Mouse (Mus musculus): Measurements from ENCODE around the gene Tmem165.

Tmem165 gene

GRCm38 (mm10) chr5:76183750-76184261 is at the start of gene Tmem165:
Gene Tmem165, plus strand, starts transcription at chr5:76183880.
- DNase-seq (ENCODE audit: inconsistent ontology term) = peak; percentile 96

DNA sequence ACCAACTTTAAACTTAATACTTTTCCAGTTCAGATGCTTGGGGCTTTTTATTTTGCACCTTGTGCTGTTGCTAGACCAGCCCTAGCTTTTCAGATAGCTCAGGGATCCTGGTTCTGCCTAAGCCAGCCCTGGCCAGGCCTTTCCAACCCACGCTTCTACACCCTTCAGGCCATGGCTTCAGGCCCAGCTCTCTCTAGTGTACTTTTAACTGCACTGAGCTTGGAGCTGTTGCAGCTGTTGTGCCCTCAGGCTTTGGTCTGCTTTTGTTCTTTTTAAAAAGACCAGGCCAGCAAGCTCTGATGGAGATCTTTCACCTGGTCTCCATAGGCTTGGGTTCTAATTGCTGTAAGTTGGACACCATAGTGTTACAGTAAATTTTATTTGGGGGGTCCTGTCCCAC is 48.0 kb upstream of the Tmem165 start:
- DNase-seq (ENCODE audit: inconsistent ontology term) = no peak

DNA sequence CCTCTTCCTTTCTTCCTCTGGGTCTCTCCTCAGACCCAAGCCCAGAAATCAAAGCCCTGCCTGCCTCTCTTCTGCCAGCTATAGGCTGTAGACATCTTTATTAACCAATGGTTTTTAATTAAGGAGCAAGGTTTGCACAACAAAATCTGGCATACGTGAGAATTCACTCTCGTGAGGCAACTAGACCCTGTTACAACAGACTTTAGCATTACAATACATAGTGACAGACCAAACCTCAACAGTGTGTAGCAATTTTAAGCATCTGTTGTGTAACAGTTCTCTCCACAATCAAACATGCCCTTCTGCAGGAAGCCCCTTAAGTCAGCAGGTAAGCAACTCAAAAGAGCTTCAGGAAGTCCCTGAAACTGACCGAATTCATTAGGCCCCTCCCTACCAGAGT is 47.4 kb upstream of the Tmem165 start:
- no peak for DNase-seq (ENCODE audit: inconsistent ontology term)

GRCm38 (mm10) chr5:76137586-76137985 is 46.1 kb upstream of the Tmem165 start:
- no peak for DNase-seq (ENCODE audit: inconsistent ontology term)

DNA sequence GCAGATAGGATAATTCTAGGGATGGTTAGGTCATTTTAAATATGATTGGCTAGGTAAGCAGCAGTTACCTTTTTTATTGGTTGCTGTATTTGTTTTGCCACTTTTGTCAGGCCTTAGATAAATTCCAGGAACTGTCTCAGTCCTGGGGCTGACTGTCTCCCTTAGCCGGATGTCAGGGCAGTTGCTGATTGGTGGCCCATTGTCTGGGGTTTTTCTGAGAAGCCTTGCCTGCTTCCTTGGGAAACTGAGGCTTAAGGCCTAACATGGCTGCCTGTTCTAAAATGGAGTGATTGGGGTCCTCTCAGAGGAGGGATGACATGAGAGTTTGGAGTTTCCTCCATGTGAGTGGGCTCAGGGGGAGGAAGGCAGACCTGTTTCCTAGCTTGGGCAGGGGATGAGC is 45.6 kb upstream of the Tmem165 start:
- no peak for DNase-seq (ENCODE audit: inconsistent ontology term)

GRCm38 (mm10) chr5:76138512-76138911 is 45.2 kb upstream of the Tmem165 start:
- DNase-seq (ENCODE audit: inconsistent ontology term) = no peak

DNA sequence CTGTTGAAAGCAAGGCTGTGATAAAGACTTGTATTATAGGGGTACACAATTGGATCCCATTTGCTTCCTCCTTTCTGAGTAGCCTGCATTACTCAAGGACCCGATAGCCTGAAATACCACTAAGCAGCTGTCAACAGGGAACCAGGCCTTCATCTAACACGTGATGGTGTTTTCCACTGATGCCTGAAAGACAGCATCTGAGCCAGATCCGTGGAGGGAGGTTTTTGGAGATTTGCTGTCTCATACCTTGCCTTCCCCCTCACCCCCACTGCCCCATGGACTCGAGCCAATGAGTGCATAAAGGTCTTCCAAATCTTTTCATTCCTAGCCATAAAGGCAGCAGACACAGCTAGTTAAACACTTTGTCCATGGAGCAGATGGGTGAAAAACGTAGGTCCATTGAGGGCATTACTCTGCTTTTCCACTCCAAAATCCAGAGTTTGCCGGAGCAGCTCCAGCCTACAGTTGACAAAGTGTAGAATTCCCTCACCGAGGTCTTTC is 44.5 kb upstream of the Tmem165 start:
- DNase-seq (ENCODE audit: inconsistent ontology term) = peak; percentile 25

GRCm38 (mm10) chr5:76139808-76140729 is 43.6 kb upstream of the Tmem165 start, which contains the start of gene Srd5a3:
Gene Srd5a3, plus strand, starts transcription at chr5:76140271.
- DNase-seq (ENCODE audit: inconsistent ontology term) = peak; percentile 97

DNA sequence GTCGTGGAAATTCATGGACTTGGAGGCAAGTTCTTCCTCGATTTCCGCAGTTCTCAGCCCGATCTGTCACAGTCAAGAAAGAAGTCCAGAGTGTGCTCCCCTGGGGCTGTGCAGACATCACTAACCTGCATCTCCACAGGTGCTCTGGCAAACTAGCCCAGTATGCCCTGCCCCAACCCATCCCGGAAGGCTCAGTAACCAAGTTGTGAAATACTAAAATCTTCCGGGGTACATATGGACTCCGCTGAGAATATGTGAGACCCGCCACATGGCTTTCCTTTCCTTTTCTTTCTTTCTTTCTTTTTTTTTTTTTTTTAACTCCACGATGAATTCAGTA is 43.0 kb upstream of the Tmem165 start:
- DNase-seq (ENCODE audit: inconsistent ontology term) = no peak

GRCm38 (mm10) chr5:76143356-76143755 is 40.3 kb upstream of the Tmem165 start:
- no peak for DNase-seq (ENCODE audit: inconsistent ontology term)

- DNase-seq (ENCODE audit: inconsistent ontology term) = no peak
Measured at GRCm38 (mm10) chr5:76146401-76146800, 37.3 kb upstream of the Tmem165 start.

GRCm38 (mm10) chr5:76149436-76149835 is 34.2 kb upstream of the Tmem165 start:
- no peak for DNase-seq (ENCODE audit: inconsistent ontology term)

DNA sequence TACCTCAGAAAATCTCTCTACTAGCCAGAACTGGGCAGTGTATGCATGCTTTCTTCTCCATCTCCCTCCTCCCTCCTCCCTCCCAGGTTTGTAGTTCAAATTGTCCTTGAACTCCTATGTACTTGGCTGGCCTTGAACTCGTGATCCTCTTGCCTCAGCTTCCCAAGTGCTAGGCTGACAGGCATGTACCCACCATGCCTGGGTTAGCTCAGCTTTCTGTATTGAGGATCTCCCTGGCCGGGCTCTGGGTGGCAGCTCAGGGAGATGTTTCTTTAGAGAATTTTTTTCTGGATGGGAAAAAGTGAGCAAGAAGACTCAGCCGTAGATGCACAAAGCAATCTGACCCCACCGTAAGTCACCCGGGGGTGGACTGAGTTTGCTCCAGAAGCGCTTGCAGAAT is 30.7 kb upstream of the Tmem165 start:
- no peak for DNase-seq (ENCODE audit: inconsistent ontology term)

DNA sequence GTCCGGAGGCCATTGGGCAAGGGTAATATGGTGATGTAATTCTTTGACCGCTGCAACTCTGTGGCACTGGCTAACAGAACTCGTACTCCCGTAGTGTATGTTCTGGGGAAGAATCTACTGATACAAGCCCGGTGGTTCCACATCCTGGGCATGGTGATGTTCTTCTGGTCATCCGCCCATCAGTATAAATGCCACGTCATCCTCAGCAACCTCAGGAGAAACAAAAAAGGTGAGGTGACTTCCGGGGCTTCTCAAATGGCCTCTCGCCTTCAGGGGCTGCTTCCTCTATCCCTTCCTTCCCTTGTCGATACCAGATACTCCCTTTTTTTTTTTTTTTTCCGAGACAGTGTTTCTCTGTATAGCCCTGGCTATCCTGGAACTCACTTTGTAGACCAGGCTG is 30.2 kb upstream of the Tmem165 start:
- DNase-seq (ENCODE audit: inconsistent ontology term) = no peak

GRCm38 (mm10) chr5:76154434-76155165 is 29.1 kb upstream of the Tmem165 start:
- DNase-seq (ENCODE audit: inconsistent ontology term) = no peak

DNA sequence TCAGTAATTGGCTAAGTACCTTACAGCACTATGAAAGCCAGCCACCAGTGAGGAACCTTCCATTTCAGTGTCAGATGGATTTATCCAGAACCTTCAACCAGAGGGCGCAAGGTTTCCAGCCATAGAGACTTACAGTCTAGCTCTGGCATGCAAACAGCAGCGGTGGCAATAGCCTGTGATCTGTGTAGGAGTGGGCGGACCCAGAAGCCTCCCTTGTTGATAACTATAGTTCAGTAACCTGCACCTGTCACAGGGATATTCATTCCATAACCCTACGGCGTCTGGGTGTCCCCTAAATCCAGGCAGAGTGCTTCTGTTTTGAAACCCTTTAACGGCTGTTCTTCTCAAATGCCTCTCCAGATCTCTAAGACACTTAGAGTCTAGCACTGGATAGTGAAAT is 24.1 kb upstream of the Tmem165 start:
- no peak for DNase-seq (ENCODE audit: inconsistent ontology term)

DNA sequence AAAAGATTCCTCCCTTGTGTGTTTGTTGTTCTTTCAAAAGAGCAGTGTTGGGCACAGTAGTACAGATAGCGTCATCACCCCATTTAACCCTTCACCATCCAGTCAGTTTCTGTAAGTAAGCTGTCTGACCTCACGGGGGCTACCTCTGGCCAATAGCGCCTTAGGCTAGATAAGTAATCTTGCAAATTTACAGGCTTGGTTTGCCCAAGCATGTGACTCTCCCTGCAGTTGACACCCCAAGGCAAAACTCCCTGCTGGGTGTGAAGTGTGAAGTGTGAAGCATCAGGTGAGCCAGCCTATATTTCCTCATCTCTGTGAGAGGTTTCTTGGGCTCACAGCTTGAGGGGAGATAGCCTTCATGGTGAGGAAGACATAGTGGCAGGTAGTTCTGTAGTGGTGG is 23.6 kb upstream of the Tmem165 start:
- no peak for DNase-seq (ENCODE audit: inconsistent ontology term)

DNA sequence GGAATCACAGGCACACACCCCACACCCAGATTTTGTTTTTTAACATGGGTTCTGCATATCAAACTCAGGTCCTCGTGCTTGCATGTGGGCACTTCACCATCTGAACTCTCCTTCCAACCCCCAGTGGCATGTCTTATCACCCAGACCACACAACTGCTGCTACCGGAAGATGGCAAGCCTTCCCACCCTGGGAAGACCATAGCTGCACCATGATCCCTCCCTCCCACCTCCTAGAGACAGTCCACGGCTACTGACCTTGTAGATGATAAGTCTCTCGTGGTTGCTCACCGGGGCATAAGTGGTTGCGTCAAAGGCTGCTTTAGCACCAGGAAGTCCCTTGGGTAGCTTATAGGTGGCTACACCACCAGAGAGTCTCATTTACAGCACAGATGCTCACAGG is 22.2 kb upstream of the Tmem165 start:
- DNase-seq (ENCODE audit: inconsistent ontology term) = no peak

GRCm38 (mm10) chr5:76162926-76163325 is 20.8 kb upstream of the Tmem165 start:
- DNase-seq (ENCODE audit: inconsistent ontology term) = no peak

GRCm38 (mm10) chr5:76163828-76164390 is 19.8 kb upstream of the Tmem165 start:
- DNase-seq (ENCODE audit: inconsistent ontology term) = no peak

GRCm38 (mm10) chr5:76164827-76165226 is 18.9 kb upstream of the Tmem165 start:
- DNase-seq (ENCODE audit: inconsistent ontology term) = no peak

- no peak for DNase-seq (ENCODE audit: inconsistent ontology term)
Measured at GRCm38 (mm10) chr5:76170522-76170921, 13.2 kb upstream of the Tmem165 start.

All from Muller cell, postnatal 12 days (primary cell).